Mouse (Mus musculus): ENCODE measurements around the gene Ciart. TPM values are rescaled to one million over a fixed set of nuclear protein-coding genes. Genes with fewer than 3 reads are reported as not detected.
A peak's percentile ranks its signal among the peaks of the same experiment; 100 is the strongest.
"Not testable (repeated sequence)": the region's sequence is repeated elsewhere in the genome, so short reads cannot be mapped to it uniquely, and the experiment has no call there.

Ciart gene
- polyA plus RNA-seq, 1 experiment from 2014 or later = 4.3 TPM

DNA sequence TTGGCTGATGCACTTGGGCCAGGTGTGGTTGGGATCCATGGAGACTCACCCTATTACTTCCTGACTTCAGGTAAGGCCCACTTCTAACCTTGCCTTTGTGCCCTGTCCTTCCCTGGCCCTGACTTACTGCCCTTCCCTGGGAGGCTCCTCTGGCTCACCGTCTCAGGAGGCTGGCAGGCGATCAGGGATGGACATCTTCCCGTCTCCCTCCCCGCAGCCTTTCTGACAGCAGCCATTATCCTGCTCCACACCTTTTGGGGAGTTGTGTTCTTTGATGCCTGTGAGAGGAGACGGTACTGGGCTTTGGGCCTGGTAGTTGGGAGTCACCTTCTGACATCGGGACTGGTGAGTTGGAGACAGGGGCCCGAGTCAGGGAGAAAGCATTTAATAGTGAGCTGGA, 13.4 kb upstream of the Ciart start:
- ATAC-seq (ENCODE audit: low FRiP score); H3K9me3 ChIP-seq; H3K27me3 ChIP-seq; H3K27ac ChIP-seq; H3K36me3 ChIP-seq: not testable (repeated sequence)
- H3K9ac ChIP-seq = 0 out of 2 replicates have a peak overlapping the region, but pooled peaks have one; percentile 24
- peak overlapping the region; percentile 89 for H3K4me2 ChIP-seq
- peaks cover 31% of the 10 kb centered on the region for H3K4me1 ChIP-seq (replicated peaks)
- H3K4me3 ChIP-seq = 0 out of 2 replicates have a peak overlapping the region, but pooled peaks have one; percentile 8
- WGBS = 91% methylated on average over 7 of the region's 7 CpGs

- Histone ChIP-seq H3K36me3 (peaks cover 5% of the 10 kb centered on the region; the same call in 1 of the 2 replicates), H3K4me3 (peak overlapping the region; percentile 69), H3K9me3 (no peaks in the 10 kb centered on the region), H3K27me3 (peaks cover 6% of the 10 kb centered on the region; the same call in 1 of the 2 replicates), H3K27ac (peak overlapping the region; percentile 76), H3K4me1 (replicated peaks) (peaks cover 31% of the 10 kb centered on the region), H3K9ac (peak overlapping the region; percentile 88), H3K4me2 (peak overlapping the region; percentile 89)
- WGBS = 18% methylated on average over 16 of the region's 16 CpGs
- no peak for ATAC-seq (ENCODE audit: low FRiP score)
Measured at GRCm38 (mm10) chr3:95894317-95895160, 12.5 kb upstream of the Ciart start.

DNA sequence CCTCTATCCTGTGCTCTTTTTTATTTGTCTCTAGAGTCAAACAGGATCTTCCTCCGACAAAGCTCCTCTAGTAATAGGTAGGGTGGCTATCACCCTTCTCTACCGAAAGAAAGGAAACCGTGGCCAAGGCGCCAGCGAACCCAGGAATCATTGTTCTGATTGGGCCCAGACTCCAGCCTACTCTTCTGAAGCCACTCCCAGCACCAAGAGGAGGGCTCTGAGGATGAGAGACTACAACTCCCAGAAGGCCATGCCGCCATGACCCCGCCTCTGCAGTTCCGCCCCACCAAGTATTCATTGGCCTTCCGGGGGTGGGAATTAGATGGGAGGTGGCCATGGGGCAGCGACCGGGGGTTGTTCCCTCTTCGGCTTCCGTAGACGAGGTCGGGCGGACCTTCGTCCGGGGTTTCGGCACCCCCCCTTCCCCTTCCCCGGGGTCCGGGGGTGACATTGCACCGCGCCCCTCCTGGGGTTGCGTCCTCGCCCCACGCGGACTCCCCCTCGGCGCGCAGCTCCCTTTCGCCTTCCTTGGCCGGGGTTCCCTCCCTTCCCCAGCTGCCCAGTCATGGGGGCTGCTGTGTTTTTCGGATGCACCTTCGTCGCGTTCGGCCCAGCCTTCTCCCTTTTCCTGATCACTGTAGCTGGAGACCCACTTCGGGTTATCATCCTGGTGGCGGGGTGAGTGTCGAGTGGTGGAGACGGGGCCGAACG, 11.7 kb upstream of the Ciart start, which contains the start of gene Aph1a:
Aph1a (plus strand) TSS at position 364 of the 711 bp plus-strand sequence.
- WGBS = under 1% methylated on average over 25 of the region's 43 CpGs
- not testable (repeated sequence) for H3K9me3 ChIP-seq, H3K36me3 ChIP-seq, H3K27me3 ChIP-seq
- Histone ChIP-seq H3K9ac (peak within 1 kb of the TSS; percentile 88), H3K4me2 (peak within 1 kb of the TSS; percentile 89), H3K27ac (peak within 1 kb of the TSS; percentile 79), H3K4me1 (replicated peaks) (peaks cover 31% of the 10 kb centered on the region), H3K4me3 (peak within 1 kb of the TSS; percentile 69)
- ATAC-seq (ENCODE audit: low FRiP score) = peak; percentile 96

DNA sequence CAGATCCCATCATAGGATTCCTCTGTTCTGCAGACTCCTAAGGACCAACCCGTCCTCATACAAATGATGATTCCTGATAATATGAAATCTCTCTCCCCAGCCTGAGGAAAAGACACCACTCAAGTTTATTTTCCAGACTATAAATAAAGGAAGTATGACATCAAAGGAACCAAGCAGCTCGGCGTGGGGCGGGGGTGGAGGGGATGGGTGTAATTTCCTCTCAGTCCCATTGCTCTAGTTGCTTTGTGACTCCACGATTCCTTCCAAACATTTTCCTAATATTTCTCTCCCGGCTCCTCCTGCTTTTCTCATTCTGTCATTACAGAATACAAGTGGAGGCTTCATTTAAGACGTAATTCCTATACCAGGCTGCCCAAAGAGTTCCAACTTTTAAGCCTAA, 11.1 kb upstream of the Ciart start:
- H3K9me3 ChIP-seq = no peaks in the 10 kb centered on the region
- H3K27ac ChIP-seq = peak overlapping the region; percentile 79
- peak overlapping the region; percentile 69 for H3K4me3 ChIP-seq
- peak overlapping the region; percentile 57 for H3K4me2 ChIP-seq
- peak overlapping the region; percentile 61 for H3K9ac ChIP-seq
- H3K36me3 ChIP-seq = peaks cover 5% of the 10 kb centered on the region; the same call in 1 of the 2 replicates
- H3K27me3 ChIP-seq = peaks cover 6% of the 10 kb centered on the region; the same call in 1 of the 2 replicates
- 25% methylated on average over 7 of the region's 7 CpGs for WGBS
- peaks cover 31% of the 10 kb centered on the region for H3K4me1 ChIP-seq (replicated peaks)
- 0 out of 2 replicates have a peak, but pooled peaks have one; percentile 8 for ATAC-seq (ENCODE audit: low FRiP score)

- Histone ChIP-seq H3K4me2 (peak overlapping the region; percentile 57), H3K36me3 (no peaks in the 10 kb centered on the region), H3K4me1 (replicated peaks) (peaks cover 31% of the 10 kb centered on the region), H3K27me3 (peaks cover 6% of the 10 kb centered on the region; the same call in 1 of the 2 replicates), H3K4me3 (0 out of 2 replicates have a peak overlapping the region, but pooled peaks have one; percentile 9), H3K9ac (peak overlapping the region; percentile 9; the same call in 1 of the 2 replicates), H3K27ac (peak overlapping the region; percentile 75), H3K9me3 (no peaks in the 10 kb centered on the region)
- WGBS = 42% methylated on average over 11 of the region's 11 CpGs
- ATAC-seq (ENCODE audit: low FRiP score) = no peak
Measured at GRCm38 (mm10) chr3:95892066-95893052, 10.3 kb upstream of the Ciart start.

DNA sequence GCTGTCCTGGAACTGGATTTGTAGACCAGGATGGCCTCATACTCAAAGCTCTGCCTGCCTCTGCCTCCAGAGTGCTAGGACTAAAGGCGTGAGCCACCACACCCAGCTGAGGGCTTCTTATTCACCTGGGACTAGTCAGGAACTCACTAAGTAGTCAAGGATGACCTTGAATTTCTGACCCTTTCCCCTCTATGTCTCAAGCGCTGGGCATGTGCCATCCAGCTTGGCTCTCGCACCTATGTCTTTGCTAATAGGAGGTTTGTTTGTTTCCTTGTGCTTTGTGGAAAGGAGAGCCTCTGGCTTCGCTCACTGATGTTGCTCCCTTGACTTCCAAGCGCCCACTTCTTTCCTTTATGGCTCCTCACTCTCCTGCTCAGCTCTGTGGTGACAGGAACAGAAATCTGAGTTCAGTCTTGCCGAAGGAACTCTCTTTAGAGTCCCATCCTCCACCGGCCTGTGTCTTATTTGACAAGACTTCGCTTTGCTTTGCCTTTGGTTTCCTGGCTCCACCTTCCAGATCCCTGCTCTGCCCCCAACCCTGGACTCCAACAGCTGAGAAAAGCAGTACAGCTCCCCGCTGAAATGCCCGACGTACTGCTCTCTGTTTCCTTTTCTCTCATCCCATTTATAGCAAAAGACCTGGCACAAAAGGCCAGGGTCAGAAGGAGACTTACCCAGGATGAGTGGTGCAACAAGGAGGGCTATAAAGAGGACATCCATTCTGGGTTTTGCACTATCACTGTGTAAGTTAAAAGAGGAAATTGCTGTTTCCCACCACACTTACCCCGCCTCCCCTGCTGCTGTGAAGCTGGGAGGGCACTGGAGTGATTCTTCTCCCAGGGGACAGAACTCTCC, 9.4 kb upstream of the Ciart start, which contains the start of gene BC028528:
BC028528 (minus strand) TSS at position 795 of the 855 bp plus-strand sequence.
- no peak for ATAC-seq (ENCODE audit: low FRiP score)
- Histone ChIP-seq H3K27me3 (peaks cover 6% of the 10 kb centered on the region; the same call in 1 of the 2 replicates), H3K4me2 (peak within 1 kb of the TSS; percentile 29), H3K9me3 (no peaks in the 10 kb centered on the region), H3K9ac (peak within 1 kb of the TSS; percentile 9), H3K4me1 (replicated peaks) (peaks cover 31% of the 10 kb centered on the region), H3K4me3 (0 out of 2 replicates have a peak within 1 kb of the TSS, but pooled peaks have one; percentile 9), H3K36me3 (no peaks in the 10 kb centered on the region), H3K27ac (peak within 1 kb of the TSS; percentile 75)
- WGBS = 25% methylated on average over 12 of the region's 12 CpGs

DNA sequence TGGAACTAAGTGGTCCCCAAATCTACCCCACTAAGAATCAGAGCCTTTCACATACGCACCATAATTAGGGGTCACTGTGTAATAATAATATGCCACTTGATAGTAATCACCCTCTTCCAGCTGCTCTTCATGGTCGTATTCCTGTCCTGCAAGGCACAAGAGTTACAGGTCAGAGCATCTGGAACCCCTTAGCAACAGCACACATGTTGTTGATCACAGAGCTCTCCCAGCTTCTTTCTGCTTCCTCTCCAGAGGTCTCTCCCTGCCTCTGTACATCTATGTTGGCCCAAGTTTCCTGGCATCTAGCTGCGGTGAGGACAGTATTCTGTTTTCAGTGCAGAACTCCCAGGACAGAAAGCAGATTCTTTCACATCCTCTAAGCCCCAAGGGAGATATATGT, 7.6 kb upstream of the Ciart start:
- Histone ChIP-seq H3K9ac (no peak overlapping the region), H3K4me2 (no peak overlapping the region), H3K36me3 (no peaks in the 10 kb centered on the region), H3K4me1 (replicated peaks) (peaks cover 18% of the 10 kb centered on the region), H3K27me3 (peaks cover 6% of the 10 kb centered on the region; the same call in 1 of the 2 replicates), H3K27ac (no peak overlapping the region), H3K4me3 (no peak overlapping the region), H3K9me3 (no peaks in the 10 kb centered on the region)
- no peak for ATAC-seq (ENCODE audit: low FRiP score)
- 77% methylated on average over 3 of the region's 3 CpGs for WGBS

DNA sequence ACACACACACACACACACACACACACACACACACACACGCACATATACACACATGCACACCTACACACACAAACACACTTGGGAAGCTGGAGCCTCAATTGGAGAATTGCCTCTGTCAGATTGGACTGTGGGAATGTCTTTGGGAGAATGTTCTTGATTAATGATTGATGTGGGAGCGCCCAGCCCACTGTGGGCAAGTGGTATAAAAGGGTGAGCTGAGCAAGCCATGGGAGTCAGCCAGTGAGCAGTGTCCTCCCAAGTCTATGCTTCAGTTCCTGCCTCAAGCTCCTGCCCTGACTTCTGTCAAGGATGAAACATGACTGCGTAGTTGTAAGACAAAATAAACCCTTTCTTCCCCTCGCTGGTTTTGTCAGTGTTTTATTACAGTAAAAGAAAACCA, 5.5 kb upstream of the Ciart start:
- Histone ChIP-seq H3K4me1 (replicated peaks) (peaks cover 16% of the 10 kb centered on the region), H3K27ac (no peak overlapping the region), H3K36me3 (no peaks in the 10 kb centered on the region), H3K27me3 (peaks cover 9% of the 10 kb centered on the region; the same call in 1 of the 2 replicates), H3K9me3 (no peaks in the 10 kb centered on the region), H3K9ac (no peak overlapping the region), H3K4me2 (no peak overlapping the region), H3K4me3 (no peak overlapping the region)
- no peak for ATAC-seq (ENCODE audit: low FRiP score)
- 80% methylated on average over 4 of the region's 4 CpGs for WGBS

GRCm38 (mm10) chr3:95884400-95884799, 2.3 kb upstream of the Ciart start:
- ATAC-seq (ENCODE audit: low FRiP score) = no peak
- Histone ChIP-seq H3K36me3 (no peaks in the 10 kb centered on the region), H3K4me3 (no peak overlapping the region), H3K9me3 (no peaks in the 10 kb centered on the region), H3K4me2 (no peak overlapping the region), H3K27ac (no peak overlapping the region), H3K9ac (no peak overlapping the region), H3K27me3 (0 out of 2 replicates have a peak, but pooled peaks cover 3% of the 10 kb centered on the region), H3K4me1 (replicated peaks) (peaks cover 16% of the 10 kb centered on the region)
- 87% methylated on average over 5 of the region's 5 CpGs for WGBS

- 0 out of 2 replicates have a peak, but pooled peaks cover 3% of the 10 kb centered on the region for H3K27me3 ChIP-seq
- peak overlapping the region; percentile 59 for H3K4me3 ChIP-seq
- peak overlapping the region; percentile 98 for H3K4me2 ChIP-seq
- WGBS = 2% methylated on average over 24 of the region's 24 CpGs
- no peaks in the 10 kb centered on the region for H3K9me3 ChIP-seq
- no peak for ATAC-seq (ENCODE audit: low FRiP score)
- no peaks in the 10 kb centered on the region for H3K36me3 ChIP-seq
- peaks cover 16% of the 10 kb centered on the region for H3K4me1 ChIP-seq (replicated peaks)
- peak overlapping the region; percentile 61 for H3K9ac ChIP-seq
- H3K27ac ChIP-seq = no peak overlapping the region
Measured at GRCm38 (mm10) chr3:95882816-95883425, 870 bp upstream of the Ciart start.
